Mouse (Mus musculus): ENCODE results near the gene Apol11a. TPM values are rescaled to one million over a fixed set of nuclear protein-coding genes. Genes with fewer than 3 reads are reported as not detected.
"Not testable (repeated sequence)": the region's sequence is repeated elsewhere in the genome, so short reads cannot be mapped to it uniquely, and the experiment has no call there.

Gene Apol11a
- not detected in 2 replicates for polyA plus RNA-seq (2014; fragmentation: Nextera tagmentation; extraction: Ambion mirVana)

GRCm38 (mm10) chr15:77507966-77508365 lies at the start of gene Apol11a:
Gene Apol11a, plus strand, starts transcription at chr15:77508271.
- not testable (repeated sequence) for H3K4me1 ChIP-seq (replicated peaks; ENCODE audit: control insufficient read depth, insufficient read depth, low read length); ATAC-seq (ENCODE audit: low FRiP score); H3K9ac ChIP-seq (ENCODE audit: low read depth, low read length); H3K4me3 ChIP-seq (ENCODE audit: low read depth, low read length); H3K36me3 ChIP-seq (ENCODE audit: control insufficient read depth, insufficient read depth, low read length); H3K4me2 ChIP-seq (replicated peaks; ENCODE audit: low read depth, low read length); H3K9me3 ChIP-seq (ENCODE audit: control insufficient read depth, low read length); DNase-seq (ENCODE audit: low spot score); H3K27me3 ChIP-seq (ENCODE audit: control insufficient read depth, insufficient read depth, low read length); H3K27ac ChIP-seq (ENCODE audit: low read depth, low read length)

- ATAC-seq (ENCODE audit: low FRiP score); H3K27ac ChIP-seq (ENCODE audit: low read depth, low read length); H3K4me3 ChIP-seq (ENCODE audit: low read depth, low read length); H3K4me1 ChIP-seq (replicated peaks; ENCODE audit: control insufficient read depth, insufficient read depth, low read length); H3K4me2 ChIP-seq (replicated peaks; ENCODE audit: low read depth, low read length); H3K36me3 ChIP-seq (ENCODE audit: control insufficient read depth, insufficient read depth, low read length); H3K9ac ChIP-seq (ENCODE audit: low read depth, low read length); H3K27me3 ChIP-seq (ENCODE audit: control insufficient read depth, insufficient read depth, low read length); DNase-seq (ENCODE audit: low spot score); H3K9me3 ChIP-seq (ENCODE audit: control insufficient read depth, low read length): not testable (repeated sequence)
- 89% methylated on average over 7 of the region's 7 CpGs for WGBS
These were observed 33.2 kb upstream of the Apol11a start for GRCm38 (mm10) chr15:77474699-77475390.

- not testable (repeated sequence) for ATAC-seq (ENCODE audit: low FRiP score); H3K9me3 ChIP-seq (ENCODE audit: control insufficient read depth, low read length); H3K27ac ChIP-seq (ENCODE audit: low read depth, low read length); H3K36me3 ChIP-seq (ENCODE audit: control insufficient read depth, insufficient read depth, low read length); H3K9ac ChIP-seq (ENCODE audit: low read depth, low read length); H3K4me1 ChIP-seq (replicated peaks; ENCODE audit: control insufficient read depth, insufficient read depth, low read length); H3K4me3 ChIP-seq (ENCODE audit: low read depth, low read length); H3K27me3 ChIP-seq (ENCODE audit: control insufficient read depth, insufficient read depth, low read length); DNase-seq (ENCODE audit: low spot score); H3K4me2 ChIP-seq (replicated peaks; ENCODE audit: low read depth, low read length)
- 76% methylated on average over 2 of the region's 2 CpGs for WGBS
These were observed 31.4 kb upstream of the Apol11a start, which contains the start of gene Apol10a for GRCm38 (mm10) chr15:77476693-77477092. Gene Apol10a, plus strand, starts transcription at chr15:77477047.

- no peak overlapping the region for H3K4me2 ChIP-seq (replicated peaks; ENCODE audit: low read depth, low read length)
- DNase-seq (ENCODE audit: low spot score) (no peak), ATAC-seq (ENCODE audit: low FRiP score) (no peak)
- H3K9ac ChIP-seq (ENCODE audit: low read depth, low read length), result no peak overlapping the region
- no peaks in the 10 kb centered on the region for H3K9me3 ChIP-seq (ENCODE audit: control insufficient read depth, low read length)
- no peaks in the 10 kb centered on the region for H3K36me3 ChIP-seq (ENCODE audit: control insufficient read depth, insufficient read depth, low read length)
- no peak overlapping the region for H3K4me3 ChIP-seq (ENCODE audit: low read depth, low read length)
- H3K27me3 ChIP-seq (ENCODE audit: control insufficient read depth, insufficient read depth, low read length), result no peaks in the 10 kb centered on the region
- H3K27ac ChIP-seq (ENCODE audit: low read depth, low read length), result no peak overlapping the region
- 78% methylated on average over 4 of the region's 4 CpGs for WGBS
- H3K4me1 ChIP-seq (replicated peaks; ENCODE audit: control insufficient read depth, insufficient read depth, low read length), result no peaks in the 10 kb centered on the region
These were observed 25.8 kb upstream of the Apol11a start for GRCm38 (mm10) chr15:77482140-77482794.

GRCm38 (mm10) chr15:77493181-77493580 lies 14.9 kb upstream of the Apol11a start:
- H3K4me1 ChIP-seq (replicated peaks; ENCODE audit: control insufficient read depth, insufficient read depth, low read length); H3K27me3 ChIP-seq (ENCODE audit: control insufficient read depth, insufficient read depth, low read length); H3K9me3 ChIP-seq (ENCODE audit: control insufficient read depth, low read length); DNase-seq (ENCODE audit: low spot score); H3K9ac ChIP-seq (ENCODE audit: low read depth, low read length); ATAC-seq (ENCODE audit: low FRiP score); H3K36me3 ChIP-seq (ENCODE audit: control insufficient read depth, insufficient read depth, low read length); H3K4me2 ChIP-seq (replicated peaks; ENCODE audit: low read depth, low read length); H3K27ac ChIP-seq (ENCODE audit: low read depth, low read length); H3K4me3 ChIP-seq (ENCODE audit: low read depth, low read length): not testable (repeated sequence)
- WGBS, result no CpG with 5 or more reads among the region's 1 CpGs

GRCm38 (mm10) chr15:77494694-77495093 lies 13.4 kb upstream of the Apol11a start:
- not testable (repeated sequence) for ATAC-seq (ENCODE audit: low FRiP score); H3K27me3 ChIP-seq (ENCODE audit: control insufficient read depth, insufficient read depth, low read length); H3K9ac ChIP-seq (ENCODE audit: low read depth, low read length)

GRCm38 (mm10) chr15:77520596-77520995 lies 12.5 kb downstream of the Apol11a start:
- H3K4me1 ChIP-seq (replicated peaks; ENCODE audit: control insufficient read depth, insufficient read depth, low read length); H3K27ac ChIP-seq (ENCODE audit: low read depth, low read length); ATAC-seq (ENCODE audit: low FRiP score); H3K9me3 ChIP-seq (ENCODE audit: control insufficient read depth, low read length); H3K4me3 ChIP-seq (ENCODE audit: low read depth, low read length); H3K4me2 ChIP-seq (replicated peaks; ENCODE audit: low read depth, low read length); H3K27me3 ChIP-seq (ENCODE audit: control insufficient read depth, insufficient read depth, low read length); H3K9ac ChIP-seq (ENCODE audit: low read depth, low read length); H3K36me3 ChIP-seq (ENCODE audit: control insufficient read depth, insufficient read depth, low read length); DNase-seq (ENCODE audit: low spot score): not testable (repeated sequence)
- WGBS, result 81% methylated on average over 4 of the region's 4 CpGs

More at GRCm38 (mm10) chr15:77494694-77495093, 13.4 kb upstream of the Apol11a start:
- H3K4me1 ChIP-seq (replicated peaks; ENCODE audit: control insufficient read depth, insufficient read depth, low read length); DNase-seq (ENCODE audit: low spot score); H3K9me3 ChIP-seq (ENCODE audit: control insufficient read depth, low read length); H3K4me3 ChIP-seq (ENCODE audit: low read depth, low read length); H3K27ac ChIP-seq (ENCODE audit: low read depth, low read length); H3K36me3 ChIP-seq (ENCODE audit: control insufficient read depth, insufficient read depth, low read length); H3K4me2 ChIP-seq (replicated peaks; ENCODE audit: low read depth, low read length): not testable (repeated sequence)
- 92% methylated on average over 1 of the region's 1 CpGs for WGBS

- DNase-seq (ENCODE audit: low spot score), result peak; percentile 63
- H3K27me3 ChIP-seq (ENCODE audit: control insufficient read depth, insufficient read depth, low read length); H3K9ac ChIP-seq (ENCODE audit: low read depth, low read length); H3K4me3 ChIP-seq (ENCODE audit: low read depth, low read length); H3K9me3 ChIP-seq (ENCODE audit: control insufficient read depth, low read length); ATAC-seq (ENCODE audit: low FRiP score); H3K27ac ChIP-seq (ENCODE audit: low read depth, low read length); H3K4me1 ChIP-seq (replicated peaks; ENCODE audit: control insufficient read depth, insufficient read depth, low read length); H3K36me3 ChIP-seq (ENCODE audit: control insufficient read depth, insufficient read depth, low read length); H3K4me2 ChIP-seq (replicated peaks; ENCODE audit: low read depth, low read length): not testable (repeated sequence)
- 13% methylated on average over 6 of the region's 6 CpGs for WGBS
These were observed 15.2 kb downstream of the Apol11a start for GRCm38 (mm10) chr15:77523186-77523843.
